Mouse (Mus musculus): ENCODE results near the gene Slc25a22. TPM values are rescaled to one million over a fixed set of nuclear protein-coding genes. Genes with fewer than 3 reads are reported as not detected.
A peak's percentile ranks its signal among the peaks of the same experiment; 100 is the strongest.

The Slc25a22 gene
- polyA plus RNA-seq, 2 experiments, result 11.0 to 19.6 TPM

GRCm38 (mm10) chr7:141434464-141434863 is 3.2 kb downstream of the Slc25a22 start:
- DNase-seq (ENCODE audit: low read depth in 3 of 3, low spot score in 3 of 3), result no peak
- Histone ChIP-seq H3K27me3 (ENCODE audit: control insufficient read depth, insufficient read depth, low read length) (no peaks in the 10 kb centered on the region), H3K36me3 (replicated peaks; ENCODE audit: control insufficient read depth, insufficient read depth, low read depth) (peaks cover 14% of the 10 kb centered on the region), H3K9me3 (ENCODE audit: control insufficient read depth, low read length) (no peaks in the 10 kb centered on the region), H3K4me1 (replicated peaks; ENCODE audit: control insufficient read depth in 2 of 2, insufficient read depth in 2 of 2, low read length in 1 of 2) (peaks cover 8 to 24% of the 10 kb centered on the region in 2 experiments), H3K9ac (replicated peaks) (no peak overlapping the region; the same call in 1 of the 2 replicates), H3K27ac (no peak overlapping the region), H3K4me2 (ENCODE audit: low read depth) (peak overlapping the region; percentile 86), H3K4me3 (ENCODE audit: insufficient read depth in 1 of 2, low read depth in 2 of 2, low read length in 2 of 2) (peak overlapping the region; percentile 34 to 39)
- no peak for TF ChIP-seq CTCF (IDR thresholded peaks at IDR 0.05; ENCODE audit: low read depth)
- TF ChIP-seq EP300 (IDR thresholded peaks at IDR 0.05; ENCODE audit: low read depth), result no peak
- 39% methylated on average over 8 of the region's 8 CpGs for WGBS (ENCODE audit: insufficient replicate concordance)
- ATAC-seq (ENCODE audit: insufficient read depth), result no peak

DNA sequence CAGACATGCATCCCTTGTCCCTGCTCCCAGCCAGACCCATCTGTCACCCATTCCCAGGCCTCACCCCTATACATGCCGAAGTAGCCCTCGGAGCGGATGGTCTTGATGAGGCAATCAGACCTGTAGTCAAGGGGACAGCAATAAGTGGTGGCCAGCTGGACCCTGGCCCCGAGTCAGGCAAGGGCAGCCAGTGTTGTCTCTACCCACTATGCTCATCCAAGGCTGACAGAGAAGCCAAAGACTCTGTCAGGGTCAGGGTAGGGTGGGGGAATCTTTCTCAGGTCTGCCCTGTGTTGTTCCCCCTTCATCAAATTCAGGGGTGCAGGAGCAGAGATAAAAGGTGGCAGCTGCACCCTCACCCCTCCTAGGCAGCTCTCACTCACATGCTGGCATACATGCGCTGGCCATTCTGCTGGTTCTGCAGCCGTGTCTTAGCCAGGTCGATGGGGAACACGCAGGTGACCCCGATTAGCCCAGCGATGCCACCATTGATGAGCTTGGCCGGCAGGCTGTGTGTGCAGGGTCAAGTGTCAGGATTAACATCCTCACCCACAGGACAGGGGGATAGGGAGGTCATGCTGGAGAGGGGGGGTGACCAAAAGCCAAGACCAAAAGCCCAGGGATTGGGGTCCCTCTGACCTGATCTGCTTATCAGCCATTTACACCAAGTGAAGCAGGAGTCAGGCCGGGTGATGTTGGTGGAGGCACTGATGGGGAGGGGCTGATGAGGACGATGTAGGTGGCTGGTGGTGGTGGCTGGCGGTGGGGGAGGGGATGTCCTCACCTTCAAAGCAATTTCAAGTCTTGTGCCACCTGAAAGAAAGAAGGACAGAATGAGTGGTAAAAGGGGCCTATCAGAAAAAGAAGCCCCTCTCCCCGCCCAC is 3.9 kb downstream of the Slc25a22 start:
- H3K27me3 ChIP-seq (ENCODE audit: control insufficient read depth, insufficient read depth, low read length), result no peaks in the 10 kb centered on the region
- H3K9me3 ChIP-seq (ENCODE audit: control insufficient read depth, low read length), result no peaks in the 10 kb centered on the region
- H3K4me1 ChIP-seq (replicated peaks; ENCODE audit: control insufficient read depth in 2 of 2, insufficient read depth in 2 of 2, low read length in 1 of 2), result peaks cover 8 to 24% of the 10 kb centered on the region in 2 experiments
- TF ChIP-seq EP300 (IDR thresholded peaks at IDR 0.05; ENCODE audit: low read depth) (no peak), CTCF (IDR thresholded peaks at IDR 0.05; ENCODE audit: low read depth) (no peak)
- no peak for ATAC-seq (ENCODE audit: insufficient read depth)
- H3K4me2 ChIP-seq (ENCODE audit: low read depth), result peak overlapping the region; percentile 86
- 79% methylated on average over 15 of the region's 15 CpGs for WGBS (ENCODE audit: insufficient replicate concordance)
- peak overlapping the region in 1 of 2 experiments; percentile 39; a peak in 1 of 4 replicates for H3K4me3 ChIP-seq (ENCODE audit: insufficient read depth in 1 of 2, low read depth in 2 of 2, low read length in 2 of 2)
- H3K27ac ChIP-seq, result no peak overlapping the region
- DNase-seq (ENCODE audit: low read depth in 3 of 3, low spot score in 3 of 3), result no peak
- H3K36me3 ChIP-seq (replicated peaks; ENCODE audit: control insufficient read depth, insufficient read depth, low read depth), result peaks cover 8% of the 10 kb centered on the region
- H3K9ac ChIP-seq (replicated peaks), result no peak overlapping the region

DNA sequence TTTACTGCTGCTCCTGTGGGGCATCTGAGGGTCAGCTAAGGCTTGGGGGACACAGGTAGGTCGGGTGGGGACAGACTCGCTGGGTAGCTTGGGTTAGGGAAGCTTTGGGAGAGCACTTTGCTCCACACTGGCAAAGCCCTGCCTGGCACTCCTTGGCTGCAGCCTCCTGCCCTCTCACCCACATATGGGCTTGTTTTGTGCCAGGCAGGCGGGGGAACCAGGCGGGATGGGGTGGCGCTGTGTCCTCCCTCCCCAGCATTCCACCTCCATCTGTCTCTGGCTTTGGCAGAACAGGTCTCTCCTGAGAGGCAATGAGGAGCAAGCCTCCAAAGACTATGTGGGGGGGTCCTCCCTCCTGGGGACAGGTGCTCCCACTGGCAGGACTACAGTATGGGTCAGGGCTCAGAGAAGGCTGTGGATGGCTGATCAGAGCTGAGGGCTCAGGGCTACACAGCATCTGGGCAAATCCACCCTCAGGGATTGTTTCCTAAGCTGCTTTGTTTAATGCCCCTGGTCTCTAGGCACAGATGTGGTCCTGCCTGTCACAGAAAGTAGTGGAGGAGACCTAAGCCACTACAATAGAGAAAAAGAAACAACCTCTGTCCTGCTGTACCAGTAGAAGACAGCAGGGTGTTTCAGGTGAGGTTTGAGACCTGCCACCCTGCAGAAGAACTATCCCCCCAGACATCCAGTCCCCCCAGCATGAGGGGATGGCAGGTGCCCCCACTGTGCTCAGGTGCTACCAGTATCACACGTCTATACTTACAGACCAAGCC is 4.8 kb downstream of the Slc25a22 start:
- Histone ChIP-seq H3K4me1 (replicated peaks; ENCODE audit: control insufficient read depth in 2 of 2, insufficient read depth in 2 of 2, low read length in 1 of 2) (peaks cover 8 to 24% of the 10 kb centered on the region in 2 experiments), H3K27ac (no peak overlapping the region), H3K36me3 (replicated peaks; ENCODE audit: control insufficient read depth, insufficient read depth, low read depth) (no peaks in the 10 kb centered on the region; the same call in 1 of the 2 replicates), H3K9ac (replicated peaks) (no peak overlapping the region), H3K4me2 (ENCODE audit: low read depth) (no peak overlapping the region), H3K4me3 (ENCODE audit: insufficient read depth in 1 of 2, low read depth in 2 of 2, low read length in 2 of 2) (no peak overlapping the region), H3K27me3 (ENCODE audit: control insufficient read depth, insufficient read depth, low read length) (no peaks in the 10 kb centered on the region), H3K9me3 (ENCODE audit: control insufficient read depth, low read length) (no peaks in the 10 kb centered on the region)
- no peak for DNase-seq (ENCODE audit: low read depth in 3 of 3, low spot score in 3 of 3)
- TF ChIP-seq CTCF (IDR thresholded peaks at IDR 0.05; ENCODE audit: low read depth) (no peak), EP300 (IDR thresholded peaks at IDR 0.05; ENCODE audit: low read depth) (no peak)
- no peak for ATAC-seq (ENCODE audit: insufficient read depth)
- WGBS (ENCODE audit: insufficient replicate concordance), result 73% methylated on average over 6 of the region's 6 CpGs

DNA sequence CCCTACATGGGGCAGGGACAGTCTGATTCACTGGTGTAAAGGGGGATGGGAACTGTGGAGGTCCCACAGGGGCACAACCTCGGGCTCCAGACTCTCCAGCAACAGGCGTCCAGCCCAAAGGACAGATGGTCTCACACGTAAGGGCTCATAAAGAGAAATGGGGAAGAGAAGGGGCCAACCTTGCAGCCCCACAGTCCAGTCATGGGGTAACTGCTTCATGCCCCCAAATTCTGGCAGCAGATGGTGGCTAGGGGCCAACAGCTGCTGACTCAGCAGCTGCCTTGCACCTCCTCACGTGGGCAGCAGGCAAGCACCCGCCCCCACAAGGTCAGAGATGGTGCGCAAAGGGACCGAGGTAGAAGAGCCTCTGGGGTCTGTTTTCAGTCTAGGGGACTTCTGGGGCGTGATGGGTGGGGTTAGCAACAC is 5.5 kb downstream of the Slc25a22 start:
- Histone ChIP-seq H3K9me3 (ENCODE audit: control insufficient read depth, low read length) (no peaks in the 10 kb centered on the region), H3K9ac (replicated peaks) (no peak overlapping the region), H3K27ac (no peak overlapping the region), H3K36me3 (replicated peaks; ENCODE audit: control insufficient read depth, insufficient read depth, low read depth) (no peaks in the 10 kb centered on the region), H3K27me3 (ENCODE audit: control insufficient read depth, insufficient read depth, low read length) (no peaks in the 10 kb centered on the region), H3K4me3 (ENCODE audit: insufficient read depth in 1 of 2, low read depth in 2 of 2, low read length in 2 of 2) (no peak overlapping the region), H3K4me2 (ENCODE audit: low read depth) (no peak overlapping the region), H3K4me1 (replicated peaks; ENCODE audit: control insufficient read depth in 2 of 2, insufficient read depth in 2 of 2, low read length in 1 of 2) (peaks cover 8 to 24% of the 10 kb centered on the region in 2 experiments)
- DNase-seq (ENCODE audit: low read depth in 3 of 3, low spot score in 3 of 3) (no peak), ATAC-seq (ENCODE audit: insufficient read depth) (no peak)
- no peak for TF ChIP-seq CTCF (IDR thresholded peaks at IDR 0.05; ENCODE audit: low read depth)
- 73% methylated on average over 8 of the region's 8 CpGs for WGBS (ENCODE audit: insufficient replicate concordance)

All from liver, embryonic 14.5 days (tissue).